Mouse (Mus musculus): ENCODE data around the gene Col15a1. TPM values are rescaled to one million over a fixed set of nuclear protein-coding genes. Genes with fewer than 3 reads are reported as not detected.

The Col15a1 gene
- polyA plus RNA-seq, 1 experiment from 2014 or later: 26.5 TPM

DNA sequence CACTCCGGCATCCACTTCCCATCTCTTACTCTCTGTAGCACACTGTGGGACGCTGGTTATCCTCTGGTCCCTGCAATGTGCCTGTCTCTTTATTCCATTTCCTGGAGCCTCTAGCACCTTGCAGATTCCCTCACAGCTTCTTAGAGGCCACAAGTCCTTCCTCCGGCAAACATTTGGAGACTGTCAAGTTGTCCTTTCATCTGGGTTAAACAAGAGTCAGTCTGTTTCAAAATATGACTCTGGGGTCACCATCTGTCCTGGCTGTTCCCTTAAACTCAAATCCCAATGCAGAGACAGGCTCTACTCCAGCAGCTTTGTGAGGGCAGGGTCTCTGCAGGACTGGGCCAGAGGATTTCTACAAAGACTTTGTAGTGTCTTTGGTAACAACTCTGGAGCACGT, 19.1 kb downstream of the Col15a1 start:
- Histone ChIP-seq H3K36me3 (ENCODE audit: insufficient read depth, low read length) (no peaks in the 10 kb centered on the region), H3K9me3 (ENCODE audit: low read length) (no peaks in the 10 kb centered on the region), H3K4me1 (ENCODE audit: insufficient read depth, low read length) (peaks cover 25% of the 10 kb centered on the region), H3K27me3 (ENCODE audit: insufficient read depth, low read length) (no peaks in the 10 kb centered on the region), H3K4me3 (ENCODE audit: low read length) (no peak overlapping the region), H3K27ac (ENCODE audit: low read length) (no peak overlapping the region; the same call in 1 of the 2 replicates), H3K4me2 (replicated peaks; ENCODE audit: low read depth, low read length) (no peak overlapping the region), H3K9ac (replicated peaks; ENCODE audit: low read length) (no peak overlapping the region)
- 69% methylated on average over 4 of the region's 4 CpGs for WGBS
- ATAC-seq (ENCODE audit: low FRiP score, low TSS enrichment): no peak

GRCm38 (mm10) chr4:47227756-47228155, 19.8 kb downstream of the Col15a1 start:
- Histone ChIP-seq H3K9ac (replicated peaks; ENCODE audit: low read length) (no peak overlapping the region), H3K27me3 (ENCODE audit: insufficient read depth, low read length) (no peaks in the 10 kb centered on the region), H3K9me3 (ENCODE audit: low read length) (no peaks in the 10 kb centered on the region), H3K4me3 (ENCODE audit: low read length) (no peak overlapping the region), H3K36me3 (ENCODE audit: insufficient read depth, low read length) (no peaks in the 10 kb centered on the region), H3K4me2 (replicated peaks; ENCODE audit: low read depth, low read length) (no peak overlapping the region), H3K4me1 (ENCODE audit: insufficient read depth, low read length) (peaks cover 25% of the 10 kb centered on the region), H3K27ac (ENCODE audit: low read length) (no peak overlapping the region; the same call in 1 of the 2 replicates)
- peak; percentile 62; the same call in 1 of the 2 replicates for ATAC-seq (ENCODE audit: low FRiP score, low TSS enrichment)
- 16% methylated on average over 6 of the region's 6 CpGs for WGBS

- Histone ChIP-seq H3K9me3 (ENCODE audit: low read length) (no peaks in the 10 kb centered on the region), H3K27ac (ENCODE audit: low read length) (no peak overlapping the region), H3K4me3 (ENCODE audit: low read length) (no peak overlapping the region), H3K4me2 (replicated peaks; ENCODE audit: low read depth, low read length) (no peak overlapping the region), H3K27me3 (ENCODE audit: insufficient read depth, low read length) (no peaks in the 10 kb centered on the region), H3K9ac (replicated peaks; ENCODE audit: low read length) (no peak overlapping the region), H3K4me1 (ENCODE audit: insufficient read depth, low read length) (peaks cover 25% of the 10 kb centered on the region), H3K36me3 (ENCODE audit: insufficient read depth, low read length) (no peaks in the 10 kb centered on the region)
- WGBS: 82% methylated on average over 5 of the region's 5 CpGs
- ATAC-seq (ENCODE audit: low FRiP score, low TSS enrichment): no peak
Measured at GRCm38 (mm10) chr4:47228945-47229344, 21.0 kb downstream of the Col15a1 start.

GRCm38 (mm10) chr4:47230498-47230897, 22.5 kb downstream of the Col15a1 start:
- no peak overlapping the region for H3K9ac ChIP-seq (replicated peaks; ENCODE audit: low read length)
- H3K27ac ChIP-seq (ENCODE audit: low read length): no peak overlapping the region
- H3K9me3 ChIP-seq (ENCODE audit: low read length): no peaks in the 10 kb centered on the region
- H3K36me3 ChIP-seq (ENCODE audit: insufficient read depth, low read length): no peaks in the 10 kb centered on the region
- H3K4me1 ChIP-seq (ENCODE audit: insufficient read depth, low read length): peaks cover 36% of the 10 kb centered on the region
- H3K4me3 ChIP-seq (ENCODE audit: low read length): no peak overlapping the region
- H3K27me3 ChIP-seq (ENCODE audit: insufficient read depth, low read length): no peaks in the 10 kb centered on the region
- no peak overlapping the region for H3K4me2 ChIP-seq (replicated peaks; ENCODE audit: low read depth, low read length)
- 86% methylated on average over 7 of the region's 7 CpGs for WGBS
- no peak for ATAC-seq (ENCODE audit: low FRiP score, low TSS enrichment)

DNA sequence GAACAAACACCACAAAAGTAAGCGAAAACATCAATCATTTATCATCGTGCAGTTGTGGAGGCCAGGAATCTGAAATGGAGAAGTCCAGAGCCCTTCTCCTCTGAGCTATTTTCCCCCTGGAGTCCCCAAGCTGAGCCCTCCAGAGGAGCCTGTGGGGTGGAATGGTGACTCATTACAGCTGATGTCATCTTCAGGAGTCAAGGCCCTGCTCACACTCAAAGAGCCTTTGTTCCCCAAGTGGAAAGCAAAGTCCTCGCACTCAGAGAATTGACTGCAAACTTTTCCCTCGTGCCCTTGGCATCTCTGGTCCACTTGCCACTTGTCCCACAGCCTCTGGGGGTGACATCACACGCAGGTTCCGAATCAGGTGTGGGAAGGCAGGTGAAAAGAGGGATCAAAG, 23.4 kb downstream of the Col15a1 start:
- Histone ChIP-seq H3K4me2 (replicated peaks; ENCODE audit: low read depth, low read length) (no peak overlapping the region), H3K36me3 (ENCODE audit: insufficient read depth, low read length) (no peaks in the 10 kb centered on the region), H3K4me3 (ENCODE audit: low read length) (no peak overlapping the region), H3K4me1 (ENCODE audit: insufficient read depth, low read length) (peaks cover 30% of the 10 kb centered on the region), H3K27ac (ENCODE audit: low read length) (no peak overlapping the region), H3K9ac (replicated peaks; ENCODE audit: low read length) (no peak overlapping the region), H3K9me3 (ENCODE audit: low read length) (no peaks in the 10 kb centered on the region), H3K27me3 (ENCODE audit: insufficient read depth, low read length) (no peaks in the 10 kb centered on the region)
- no peak for ATAC-seq (ENCODE audit: low FRiP score, low TSS enrichment)
- WGBS: 76% methylated on average over 6 of the region's 6 CpGs

DNA sequence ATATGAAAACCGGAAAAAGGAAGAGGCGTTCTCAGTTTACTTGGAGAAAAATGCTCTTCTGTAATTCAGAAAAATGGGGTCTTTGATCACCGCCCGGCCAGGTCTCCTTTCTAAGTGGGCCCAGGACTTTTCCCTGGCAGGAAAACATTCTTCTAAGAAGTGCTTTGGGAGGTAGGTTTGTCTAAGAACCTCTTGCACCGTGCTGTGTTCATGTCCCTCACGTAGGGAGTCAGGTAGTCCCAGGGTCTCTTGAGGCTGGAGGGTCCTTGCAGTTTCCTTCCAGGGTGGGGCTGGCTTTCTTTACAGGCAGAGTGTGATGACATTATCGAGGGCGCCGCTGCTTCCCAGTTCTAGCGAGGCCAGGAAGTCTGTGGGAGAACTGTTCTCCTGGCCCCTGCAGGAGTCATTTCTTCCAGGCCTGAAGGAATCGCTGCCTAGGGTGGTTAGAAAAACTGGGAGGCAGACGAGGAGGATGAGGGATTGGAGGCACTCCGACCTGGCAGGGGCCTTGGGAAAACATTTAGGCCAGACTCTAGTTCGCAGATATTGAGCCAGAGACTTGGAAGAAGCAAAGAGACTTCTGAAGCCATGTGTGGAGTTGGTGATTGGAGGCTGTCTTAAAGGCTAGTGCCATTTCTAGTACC, 25.4 kb downstream of the Col15a1 start:
- no peak for ATAC-seq (ENCODE audit: low FRiP score, low TSS enrichment)
- no peaks in the 10 kb centered on the region for H3K27me3 ChIP-seq (ENCODE audit: insufficient read depth, low read length)
- H3K27ac ChIP-seq (ENCODE audit: low read length): no peak overlapping the region
- no peak overlapping the region for H3K4me2 ChIP-seq (replicated peaks; ENCODE audit: low read depth, low read length)
- H3K4me3 ChIP-seq (ENCODE audit: low read length): no peak overlapping the region
- H3K9ac ChIP-seq (replicated peaks; ENCODE audit: low read length): no peak overlapping the region
- no peaks in the 10 kb centered on the region for H3K36me3 ChIP-seq (ENCODE audit: insufficient read depth, low read length)
- 67% methylated on average over 14 of the region's 14 CpGs for WGBS
- peaks cover 17% of the 10 kb centered on the region for H3K4me1 ChIP-seq (ENCODE audit: insufficient read depth, low read length)
- H3K9me3 ChIP-seq (ENCODE audit: low read length): no peaks in the 10 kb centered on the region

DNA sequence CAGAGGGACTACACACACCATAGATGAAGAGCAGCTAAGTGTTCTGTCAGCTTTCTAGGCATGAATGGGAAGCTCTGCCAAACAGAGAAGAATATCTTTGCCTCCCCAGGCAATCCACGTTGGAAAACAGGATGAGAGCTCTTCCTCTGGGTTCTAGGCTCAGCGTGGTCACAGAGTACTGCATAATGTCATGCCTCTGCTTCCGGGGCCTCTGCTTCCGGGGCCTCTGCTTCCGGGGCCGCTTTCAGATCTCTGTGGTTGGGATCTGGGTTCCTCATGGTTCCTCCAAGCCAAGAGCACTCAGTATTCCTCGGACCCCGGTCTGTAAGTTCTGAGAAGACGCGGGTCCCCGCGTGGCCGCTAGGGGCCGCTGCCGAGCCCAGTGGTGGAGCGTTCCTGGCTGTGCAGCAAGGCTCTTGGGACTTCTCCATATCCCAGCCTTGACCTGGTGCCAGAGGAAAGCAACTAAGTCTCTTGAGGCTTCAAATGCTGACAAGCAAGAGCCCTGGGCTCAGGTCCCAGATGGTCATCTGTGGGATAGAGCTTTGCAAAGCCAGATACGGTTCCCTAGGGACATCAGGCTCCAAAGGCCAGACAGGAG, 26.8 kb downstream of the Col15a1 start:
- H3K4me1 ChIP-seq (ENCODE audit: insufficient read depth, low read length): peaks cover 15% of the 10 kb centered on the region
- no peaks in the 10 kb centered on the region for H3K27me3 ChIP-seq (ENCODE audit: insufficient read depth, low read length)
- no peak overlapping the region for H3K27ac ChIP-seq (ENCODE audit: low read length)
- H3K4me3 ChIP-seq (ENCODE audit: low read length): no peak overlapping the region
- H3K9me3 ChIP-seq (ENCODE audit: low read length): no peaks in the 10 kb centered on the region
- 23% methylated on average over 17 of the region's 17 CpGs for WGBS
- H3K4me2 ChIP-seq (replicated peaks; ENCODE audit: low read depth, low read length): no peak overlapping the region
- H3K9ac ChIP-seq (replicated peaks; ENCODE audit: low read length): no peak overlapping the region
- no peaks in the 10 kb centered on the region for H3K36me3 ChIP-seq (ENCODE audit: insufficient read depth, low read length)
- peak; percentile 64 for ATAC-seq (ENCODE audit: low FRiP score, low TSS enrichment)

DNA sequence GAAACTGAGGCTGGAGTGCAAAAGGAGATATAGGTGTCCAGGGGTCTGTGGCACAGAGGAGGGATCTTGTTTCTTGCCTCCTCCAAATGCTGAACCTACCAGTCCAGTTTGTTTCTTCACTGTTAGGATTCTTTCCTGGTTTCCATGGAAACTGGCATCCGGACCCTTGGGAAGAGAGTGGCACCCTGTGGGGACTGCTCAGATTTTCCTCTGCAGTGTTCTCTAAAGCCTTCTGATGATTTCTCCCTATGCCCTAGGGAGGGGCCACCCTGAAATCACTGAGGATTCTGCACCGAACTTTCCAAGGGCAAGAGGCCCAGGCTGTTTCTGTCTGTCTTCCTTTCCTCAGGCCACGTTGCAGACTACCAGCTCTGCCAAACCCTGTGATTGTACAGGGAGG, 27.4 kb downstream of the Col15a1 start:
- no peak overlapping the region for H3K4me2 ChIP-seq (replicated peaks; ENCODE audit: low read depth, low read length)
- no peak overlapping the region for H3K9ac ChIP-seq (replicated peaks; ENCODE audit: low read length)
- no peak for ATAC-seq (ENCODE audit: low FRiP score, low TSS enrichment)
- no peaks in the 10 kb centered on the region for H3K27me3 ChIP-seq (ENCODE audit: insufficient read depth, low read length)
- no peaks in the 10 kb centered on the region for H3K9me3 ChIP-seq (ENCODE audit: low read length)
- H3K4me1 ChIP-seq (ENCODE audit: insufficient read depth, low read length): peaks cover 15% of the 10 kb centered on the region
- WGBS: 55% methylated on average over 3 of the region's 3 CpGs
- H3K27ac ChIP-seq (ENCODE audit: low read length): no peak overlapping the region
- H3K36me3 ChIP-seq (ENCODE audit: insufficient read depth, low read length): no peaks in the 10 kb centered on the region
- H3K4me3 ChIP-seq (ENCODE audit: low read length): no peak overlapping the region

GRCm38 (mm10) chr4:47236104-47236503, 28.1 kb downstream of the Col15a1 start:
- H3K4me1 ChIP-seq (ENCODE audit: insufficient read depth, low read length): peaks cover 15% of the 10 kb centered on the region
- no peak overlapping the region for H3K27ac ChIP-seq (ENCODE audit: low read length)
- no peak overlapping the region for H3K4me2 ChIP-seq (replicated peaks; ENCODE audit: low read depth, low read length)
- no peak overlapping the region for H3K9ac ChIP-seq (replicated peaks; ENCODE audit: low read length)
- H3K4me3 ChIP-seq (ENCODE audit: low read length): no peak overlapping the region
- no peaks in the 10 kb centered on the region for H3K9me3 ChIP-seq (ENCODE audit: low read length)
- no peaks in the 10 kb centered on the region for H3K27me3 ChIP-seq (ENCODE audit: insufficient read depth, low read length)
- ATAC-seq (ENCODE audit: low FRiP score, low TSS enrichment): no peak
- 90% methylated on average over 7 of the region's 7 CpGs for WGBS
- no peaks in the 10 kb centered on the region for H3K36me3 ChIP-seq (ENCODE audit: insufficient read depth, low read length)

- 28% methylated on average over 15 of the region's 15 CpGs for WGBS
- no peaks in the 10 kb centered on the region for H3K36me3 ChIP-seq (ENCODE audit: insufficient read depth, low read length)
- no peak overlapping the region for H3K9ac ChIP-seq (replicated peaks; ENCODE audit: low read length)
- H3K4me3 ChIP-seq (ENCODE audit: low read length): no peak overlapping the region
- no peaks in the 10 kb centered on the region for H3K9me3 ChIP-seq (ENCODE audit: low read length)
- no peak overlapping the region for H3K27ac ChIP-seq (ENCODE audit: low read length)
- H3K4me1 ChIP-seq (ENCODE audit: insufficient read depth, low read length): peaks cover 15% of the 10 kb centered on the region
- H3K27me3 ChIP-seq (ENCODE audit: insufficient read depth, low read length): no peaks in the 10 kb centered on the region
- ATAC-seq (ENCODE audit: low FRiP score, low TSS enrichment): no peak
- no peak overlapping the region for H3K4me2 ChIP-seq (replicated peaks; ENCODE audit: low read depth, low read length)
Measured at GRCm38 (mm10) chr4:47237220-47237619, 29.3 kb downstream of the Col15a1 start.

Data from kidney, embryonic 16.5 days (tissue).